Mouse (Mus musculus): ENCODE data around the gene Gm45623.

Gene Gm45623

DNA sequence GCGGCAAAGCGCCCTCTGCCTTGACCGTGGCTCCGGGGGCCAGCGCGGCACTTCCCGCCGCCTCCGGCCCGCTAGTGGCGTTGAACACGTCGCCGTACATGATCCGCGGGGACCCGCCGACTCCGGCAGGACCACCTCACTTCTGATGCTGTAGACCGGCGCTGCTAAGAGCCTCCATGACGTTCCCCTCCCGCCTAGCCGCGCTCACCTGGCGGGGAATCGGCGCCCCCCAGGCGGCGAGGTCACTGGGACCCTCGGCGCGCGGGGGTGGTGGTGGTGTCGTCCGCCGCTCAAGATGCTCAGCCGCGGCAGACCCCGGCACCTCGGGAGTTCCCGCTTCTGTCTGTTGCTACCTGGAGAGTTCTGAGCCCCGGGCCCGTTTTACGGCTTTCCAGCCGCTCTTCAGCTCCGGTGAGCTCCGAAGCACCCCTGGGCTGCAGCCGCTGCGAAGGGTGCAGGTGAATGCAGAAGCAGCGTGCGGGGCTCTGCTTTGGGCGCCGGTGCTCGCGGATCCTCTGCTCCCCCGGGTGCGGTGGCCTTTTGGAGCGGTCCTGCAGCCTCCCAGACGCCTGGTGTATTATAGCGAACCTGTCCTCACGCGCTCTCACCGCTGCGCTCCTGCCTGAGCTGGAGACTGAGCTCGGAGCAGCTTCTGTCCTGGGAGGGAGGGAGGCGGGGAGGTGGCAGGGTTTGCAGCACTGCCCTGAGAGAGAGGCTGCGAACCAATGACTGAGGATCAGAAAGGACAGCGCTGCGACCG is at the start of gene Gm45623:
Gm45623 (minus strand) TSS at position 636 of the 760 bp plus-strand sequence.
- peak; percentile 48 for DNase-seq (ENCODE audit: low read depth, low spot score)

DNA sequence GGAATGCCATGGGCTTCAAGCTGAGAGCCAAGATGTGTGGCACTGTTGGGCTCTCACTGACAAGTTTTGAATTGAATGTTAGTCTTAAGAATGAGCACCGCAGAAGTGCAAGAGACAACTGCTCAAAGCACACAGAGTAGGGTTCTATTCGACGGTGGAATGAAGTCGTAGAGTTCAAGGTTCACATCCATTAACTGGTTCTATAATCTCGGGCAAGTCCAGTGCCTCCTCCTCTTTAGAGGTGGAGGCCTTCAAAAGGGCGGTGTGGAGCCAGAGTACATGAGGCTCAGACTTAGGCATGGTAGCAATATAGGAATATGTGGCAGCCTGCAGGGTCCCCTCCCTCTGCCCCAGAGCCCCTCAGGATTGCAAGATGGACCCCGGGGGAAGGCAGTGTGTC is 43.8 kb upstream of the Gm45623 start:
- no peak for DNase-seq (ENCODE audit: low read depth, low spot score)

DNA sequence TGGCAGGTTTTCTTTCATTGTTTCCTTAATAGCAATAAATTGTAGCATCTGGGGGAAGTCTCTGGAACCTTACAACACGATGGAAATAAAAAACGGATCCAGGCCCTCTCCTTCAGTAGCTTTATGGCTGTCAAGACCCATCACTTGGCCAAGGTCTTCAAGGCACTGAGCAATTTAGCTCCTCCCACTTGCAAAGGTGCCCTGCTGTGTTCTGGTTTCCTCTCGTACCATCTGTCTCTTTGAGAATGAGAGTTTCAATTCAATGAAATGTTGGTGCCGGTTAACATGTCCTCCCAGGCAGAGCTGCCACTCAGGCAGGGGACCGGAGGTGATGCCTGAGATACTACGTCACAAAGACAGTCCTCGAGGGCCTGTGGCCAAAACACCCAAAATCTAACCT is 41.9 kb upstream of the Gm45623 start:
- no peak for DNase-seq (ENCODE audit: low read depth, low spot score)

DNA sequence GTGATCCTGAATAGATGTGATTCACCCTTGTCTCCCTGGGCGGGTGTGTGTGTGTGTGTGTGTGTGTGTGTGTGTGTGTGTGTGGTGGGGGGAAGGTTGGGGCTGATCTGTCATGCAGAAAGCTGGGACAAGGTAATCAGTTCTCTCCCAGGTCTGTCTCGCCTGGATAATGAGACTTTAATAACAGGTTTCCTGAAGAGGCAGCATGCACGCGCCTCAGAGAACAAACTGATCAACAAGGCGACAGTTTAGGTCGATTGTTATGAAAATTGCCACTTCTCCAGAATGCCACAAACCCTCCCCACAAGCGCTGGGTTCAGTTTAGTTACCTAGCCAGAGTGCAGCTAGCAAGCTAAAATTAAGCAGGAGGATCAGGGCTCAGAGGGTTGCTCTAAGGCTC is 40.8 kb upstream of the Gm45623 start:
- DNase-seq (ENCODE audit: low read depth, low spot score) = no peak

DNA sequence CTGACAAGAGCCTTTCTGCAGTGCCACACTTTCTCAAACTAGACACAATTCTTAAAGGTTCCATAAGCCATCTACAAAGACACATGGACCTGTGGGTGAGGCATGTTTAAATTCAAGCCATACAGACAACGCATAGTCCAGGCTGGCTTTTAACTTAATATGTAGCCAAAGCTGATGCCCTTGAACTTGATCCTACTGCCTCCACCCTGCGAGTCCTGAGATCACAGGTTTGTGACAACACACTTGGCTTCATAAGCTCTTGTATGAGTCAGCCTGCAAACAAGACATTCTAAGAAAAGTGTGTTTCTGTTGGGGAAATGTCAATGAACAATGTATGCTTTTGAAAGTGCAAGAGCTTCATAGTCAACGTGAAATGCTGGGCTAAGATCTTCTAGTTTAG is 39.2 kb upstream of the Gm45623 start:
- DNase-seq (ENCODE audit: low read depth, low spot score) = no peak

DNA sequence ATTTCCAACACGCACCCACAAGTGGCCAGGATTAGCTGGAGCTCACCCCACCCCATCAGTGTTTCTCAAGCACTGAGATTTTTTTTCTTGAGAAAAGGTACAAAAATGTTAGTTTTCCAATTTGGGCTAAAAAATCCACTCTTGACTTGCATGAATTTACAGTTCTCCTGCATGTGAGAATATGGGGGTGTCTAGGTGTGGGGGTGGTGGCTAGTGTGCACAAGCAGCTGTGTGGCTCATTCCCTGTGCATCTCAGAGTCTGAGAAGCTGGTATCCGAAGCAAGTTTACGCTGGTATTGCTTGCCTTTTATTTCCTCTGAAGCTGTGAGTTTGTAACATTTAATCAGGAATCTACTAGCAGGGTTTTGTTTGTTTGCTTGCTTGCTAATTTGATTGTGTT is 37.1 kb upstream of the Gm45623 start:
- DNase-seq (ENCODE audit: low read depth, low spot score) = no peak

DNA sequence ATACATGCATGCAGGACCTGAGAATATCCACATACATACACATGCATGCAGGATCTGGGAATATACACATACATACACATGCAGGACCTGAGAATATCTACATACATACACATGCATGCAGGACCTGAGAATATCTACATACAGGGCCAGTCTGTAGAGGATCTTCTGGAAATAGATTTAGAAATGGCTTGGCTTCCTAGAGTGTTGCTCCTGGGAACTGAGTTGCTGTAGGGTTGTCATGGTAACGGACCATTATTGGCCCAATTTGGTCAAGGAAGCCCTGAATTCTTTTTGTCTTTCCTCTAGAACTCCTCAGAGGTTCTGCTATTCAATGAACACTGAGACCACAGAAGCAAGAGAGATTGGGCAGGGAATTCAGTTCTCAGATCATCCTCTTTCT is 29.0 kb upstream of the Gm45623 start:
- DNase-seq (ENCODE audit: low read depth, low spot score) = no peak

DNA sequence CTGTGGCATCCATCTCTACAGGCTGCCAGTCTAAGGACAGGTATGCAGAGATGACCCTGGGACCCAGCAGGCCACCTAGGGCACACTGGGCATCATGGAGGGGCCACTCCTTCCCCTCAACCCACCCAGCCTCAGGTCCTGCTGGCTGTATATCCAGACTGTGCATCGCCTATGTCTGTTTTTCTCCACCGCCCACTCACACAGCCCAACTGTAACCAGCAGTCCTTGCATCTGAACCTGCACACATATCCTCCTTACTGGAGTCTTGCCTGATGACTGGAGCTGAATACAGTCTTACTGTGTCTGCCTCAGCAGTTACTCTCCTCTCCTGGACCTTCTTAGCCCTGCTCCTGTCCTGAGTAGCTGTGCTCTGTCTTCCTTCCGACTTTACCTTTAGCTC is 28.1 kb upstream of the Gm45623 start:
- DNase-seq (ENCODE audit: low read depth, low spot score) = no peak

DNA sequence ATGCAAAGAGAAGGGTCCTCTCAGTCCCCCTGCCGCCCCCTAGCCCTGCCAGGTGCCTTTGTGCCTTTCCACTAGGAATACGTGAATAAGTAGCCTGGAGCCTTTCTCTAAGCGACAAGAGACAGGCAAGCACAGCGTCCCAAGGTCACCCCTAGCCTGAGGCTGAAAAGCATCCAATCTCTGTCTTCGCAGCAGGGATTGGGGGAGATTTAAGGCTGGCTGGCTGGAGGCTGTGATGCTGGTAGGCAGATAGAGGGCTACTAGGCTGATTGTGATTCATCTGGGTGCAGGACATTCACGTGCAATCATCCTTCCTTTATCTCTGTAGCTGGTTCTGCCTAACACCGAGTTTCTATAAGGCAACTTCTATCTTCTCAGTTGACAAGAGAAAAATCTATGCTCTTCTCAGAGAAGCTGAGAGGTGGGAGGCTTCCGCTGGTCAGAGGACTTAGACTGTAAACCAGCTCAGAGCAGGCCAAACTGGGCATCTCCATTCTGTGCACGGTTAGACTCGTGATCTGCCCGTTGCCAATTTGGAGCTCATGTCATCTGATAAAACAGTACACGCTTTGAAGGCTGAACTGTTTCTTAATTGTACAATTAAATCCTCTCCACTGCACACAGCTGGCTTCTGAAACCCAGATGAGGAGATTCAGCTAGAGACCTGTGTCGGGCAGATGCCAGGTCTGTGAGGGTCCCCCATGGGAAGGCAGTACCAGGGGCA is 27.3 kb upstream of the Gm45623 start:
- DNase-seq (ENCODE audit: low read depth, low spot score) = peak; percentile 57

DNA sequence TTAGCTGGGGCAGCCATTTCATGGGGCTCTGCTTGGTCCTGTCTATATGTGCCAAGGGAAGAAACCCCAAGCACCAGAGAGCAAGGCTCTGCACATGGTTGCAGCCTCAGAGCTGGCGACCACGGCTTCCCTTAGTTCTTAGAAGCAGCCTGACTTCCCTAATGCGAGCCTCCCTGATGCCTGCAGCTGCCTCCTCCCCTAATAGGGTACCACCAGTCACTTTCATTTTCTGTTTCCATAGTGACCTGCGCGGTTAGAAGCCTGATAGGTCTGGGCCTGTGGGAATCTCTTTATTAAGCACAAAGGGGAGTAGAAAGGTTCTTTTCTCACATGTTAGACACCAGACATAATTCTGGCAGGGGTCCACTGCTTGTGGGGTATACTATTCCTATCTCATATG is 20.7 kb upstream of the Gm45623 start:
- DNase-seq (ENCODE audit: low read depth, low spot score) = no peak

DNA sequence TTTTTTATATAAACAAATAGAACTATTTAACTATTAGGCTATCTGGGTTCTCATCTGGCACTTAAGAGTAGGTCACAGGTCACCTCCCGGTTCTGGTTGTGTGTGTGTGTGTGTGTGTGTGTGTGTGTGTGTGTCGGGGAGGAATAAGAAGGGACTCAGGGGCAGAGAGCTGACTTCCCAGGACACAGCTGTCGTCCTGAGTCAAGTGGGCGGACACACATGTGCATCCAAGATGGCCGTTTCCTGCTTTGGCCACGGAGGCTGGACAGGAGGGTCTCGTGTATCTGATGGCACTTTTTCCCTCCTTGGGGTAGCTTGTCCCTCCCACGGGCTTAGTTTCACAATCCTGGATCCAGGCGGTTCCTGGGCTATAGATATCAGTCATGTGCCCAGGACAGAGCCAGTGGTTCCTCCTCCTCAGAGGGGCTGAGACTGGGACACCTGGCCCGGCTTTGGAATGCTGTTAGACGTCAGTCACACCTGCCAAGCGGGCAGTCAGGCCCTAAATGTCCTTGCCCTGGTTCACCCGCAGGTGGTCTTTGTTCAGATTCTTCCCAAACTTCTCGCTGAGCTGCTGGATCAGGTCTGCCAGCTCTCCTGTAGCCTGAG is 19.7 kb upstream of the Gm45623 start:
- no peak for DNase-seq (ENCODE audit: low read depth, low spot score)

DNA sequence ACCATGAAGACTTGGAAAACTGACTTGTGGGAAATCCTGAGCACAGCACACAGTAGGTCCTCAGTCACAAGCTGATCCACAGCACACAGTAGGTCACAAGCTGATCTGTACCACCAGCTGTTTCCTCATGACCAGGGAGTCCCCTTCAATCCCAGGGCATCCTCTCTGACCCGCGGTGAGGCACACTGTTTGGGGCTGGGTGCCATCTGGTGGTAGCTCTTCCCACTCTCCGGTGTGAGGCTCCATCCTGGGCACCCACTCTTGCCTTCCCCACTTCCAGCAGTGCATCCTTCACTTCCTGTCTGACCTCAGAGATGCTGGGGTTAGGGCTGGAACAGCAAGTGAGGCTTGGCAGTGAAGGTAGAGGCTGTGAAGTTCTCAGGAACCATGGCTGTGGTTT is 19.0 kb upstream of the Gm45623 start:
- no peak for DNase-seq (ENCODE audit: low read depth, low spot score)

DNA sequence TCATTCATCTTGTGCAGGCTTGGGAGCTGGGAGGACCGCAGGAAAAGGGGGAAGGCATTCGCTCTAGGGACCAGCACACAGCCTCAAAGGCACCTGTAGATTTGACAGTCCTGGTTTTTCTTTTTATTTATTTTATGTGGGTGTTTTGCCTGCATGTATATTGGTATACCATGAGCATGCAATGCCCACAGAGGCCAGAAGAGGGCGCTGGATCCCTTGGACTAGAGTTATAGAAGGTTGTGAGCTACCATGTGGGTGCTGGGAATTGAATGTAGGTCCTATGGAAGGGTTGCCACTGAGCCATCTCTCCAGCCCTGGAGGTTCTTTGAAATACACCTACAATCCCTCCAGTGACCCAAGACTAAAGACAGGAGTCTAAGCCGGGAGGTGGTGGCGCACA is 17.2 kb upstream of the Gm45623 start:
- DNase-seq (ENCODE audit: low read depth, low spot score) = peak; percentile 19

DNA sequence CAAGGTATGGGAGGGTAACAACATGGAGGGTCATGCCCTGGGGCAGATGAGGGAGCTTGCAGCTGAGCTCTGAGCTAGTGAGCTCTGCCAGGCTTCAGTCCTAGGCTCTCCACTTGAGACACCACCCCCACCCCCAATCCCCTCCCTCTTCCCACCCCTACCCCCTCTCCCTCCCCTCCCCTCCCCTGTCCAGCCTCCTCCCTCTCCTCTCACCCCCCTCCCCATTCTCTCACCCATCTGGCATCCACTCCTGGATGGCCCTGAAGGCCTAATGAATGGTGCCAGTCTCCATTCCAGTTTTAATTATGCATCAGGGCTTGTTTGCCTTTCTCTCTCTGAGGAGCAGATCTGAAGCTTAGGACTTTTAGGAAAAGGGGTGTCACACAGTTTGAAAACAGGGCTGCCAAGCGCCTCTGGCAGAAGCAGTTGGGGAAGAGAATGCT is 16.5 kb upstream of the Gm45623 start:
- no peak for DNase-seq (ENCODE audit: low read depth, low spot score)

DNA sequence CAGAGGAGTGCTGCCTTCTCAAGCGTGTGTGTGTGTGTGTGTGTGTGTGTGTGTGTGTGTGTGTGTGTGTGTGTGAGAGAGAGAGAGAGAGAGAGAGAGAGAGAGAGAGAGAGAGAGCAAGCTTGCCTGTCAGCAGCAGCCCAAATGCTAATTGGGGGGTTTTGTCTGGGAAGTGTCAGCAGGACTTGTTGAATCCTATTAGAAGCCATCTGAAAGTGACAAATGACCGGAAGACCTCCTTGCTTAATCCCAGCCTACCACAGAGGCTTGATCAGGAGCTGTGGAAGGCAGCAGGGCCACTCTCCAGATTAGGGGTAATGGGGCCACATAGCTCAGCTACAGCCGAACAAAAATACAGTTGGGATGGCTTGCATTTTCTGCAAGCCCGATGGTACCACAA is 15.8 kb upstream of the Gm45623 start:
- no peak for DNase-seq (ENCODE audit: low read depth, low spot score)

DNA sequence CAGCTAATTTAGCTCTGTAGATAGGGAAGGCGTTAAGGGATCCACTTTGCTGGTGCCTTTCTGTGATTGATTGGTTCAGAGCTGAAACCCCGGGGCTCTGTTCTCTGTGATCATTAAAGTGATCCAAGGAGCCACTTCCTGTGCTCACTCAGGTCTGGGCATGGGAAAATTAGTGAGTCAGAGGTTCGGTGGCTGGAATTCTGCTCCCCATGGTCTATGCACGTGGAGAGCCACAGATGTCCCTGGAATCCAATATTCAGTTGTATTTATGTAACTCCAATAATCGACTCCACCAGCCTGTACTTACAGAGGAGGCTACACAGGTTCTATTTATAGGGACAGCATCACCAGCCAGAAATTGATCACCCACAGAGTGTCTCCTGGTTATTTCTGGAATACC is 12.6 kb upstream of the Gm45623 start:
- no peak for DNase-seq (ENCODE audit: low read depth, low spot score)

DNA sequence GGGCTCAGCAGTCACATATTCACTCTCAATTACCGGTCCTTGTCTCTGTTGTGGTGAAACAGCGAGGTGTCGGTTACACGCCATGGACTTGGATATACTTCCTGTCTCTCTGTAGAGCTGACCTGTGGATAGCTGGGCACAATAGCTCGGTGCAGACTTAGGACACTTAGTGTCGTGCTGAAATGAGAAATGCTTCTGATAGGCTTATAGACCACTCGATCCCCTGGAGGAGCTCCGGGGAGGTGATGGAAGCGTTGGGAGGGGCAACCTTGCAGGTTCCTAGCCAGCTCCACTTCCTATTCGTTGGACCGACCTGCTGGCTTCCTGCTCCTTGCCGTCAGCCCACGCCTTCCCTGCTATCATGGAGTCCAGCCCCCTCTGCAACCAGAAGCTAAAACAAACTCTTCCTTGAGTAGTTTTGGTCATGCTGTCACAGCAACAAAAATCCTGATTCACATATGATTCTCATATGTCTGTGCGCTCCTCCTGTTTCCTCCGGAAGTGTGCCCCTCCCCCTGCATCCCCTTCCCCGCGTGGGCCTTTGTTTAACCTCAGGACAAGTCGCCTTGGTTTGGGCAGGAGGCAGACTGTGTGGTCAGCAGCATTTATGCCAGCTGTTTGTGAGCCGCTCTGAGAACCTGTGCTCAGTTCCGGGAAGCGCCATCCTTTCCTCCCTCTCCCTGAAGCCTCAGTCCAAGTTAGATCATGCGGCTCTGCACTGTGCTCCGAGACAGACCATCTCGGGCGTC is 11.8 kb upstream of the Gm45623 start:
- no peak for DNase-seq (ENCODE audit: low read depth, low spot score)

DNA sequence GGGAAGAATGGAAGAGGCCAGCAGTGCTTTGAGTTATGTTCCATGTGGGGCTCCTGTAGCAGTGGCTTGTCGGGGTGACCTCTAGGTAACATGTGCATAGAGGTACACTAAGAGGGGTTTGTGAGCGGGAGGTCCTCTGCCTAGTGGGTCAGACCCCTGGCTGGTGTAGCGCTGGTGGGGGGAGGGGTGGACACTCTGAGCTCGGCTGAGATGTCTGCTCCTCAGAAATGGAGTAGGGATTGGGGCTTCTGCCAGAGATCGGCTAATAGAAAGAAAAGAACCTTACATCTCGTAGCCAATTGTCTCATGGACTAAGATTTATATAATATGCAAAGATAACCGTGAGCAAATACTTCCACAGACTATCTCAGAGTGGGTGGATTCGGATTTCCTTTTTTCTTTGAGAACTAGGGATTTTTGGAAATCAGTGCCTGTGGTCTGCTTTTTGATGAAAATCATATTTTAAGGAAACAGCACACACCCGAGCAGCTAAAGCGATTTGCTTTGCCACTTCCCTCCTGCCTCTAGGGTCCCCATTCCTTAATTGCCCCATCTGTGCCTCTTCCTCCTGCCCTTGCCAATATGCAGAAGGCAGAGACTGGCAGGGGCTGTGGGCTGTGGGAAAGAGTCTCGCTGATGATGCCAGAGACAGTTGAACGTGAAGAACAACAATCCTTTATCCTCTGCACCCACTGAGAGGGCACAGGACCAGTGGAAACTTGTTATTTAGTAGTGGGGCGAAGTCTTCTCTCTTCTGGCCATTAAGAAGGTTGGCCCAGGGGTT is 9.0 kb upstream of the Gm45623 start:
- no peak for DNase-seq (ENCODE audit: low read depth, low spot score)

DNA sequence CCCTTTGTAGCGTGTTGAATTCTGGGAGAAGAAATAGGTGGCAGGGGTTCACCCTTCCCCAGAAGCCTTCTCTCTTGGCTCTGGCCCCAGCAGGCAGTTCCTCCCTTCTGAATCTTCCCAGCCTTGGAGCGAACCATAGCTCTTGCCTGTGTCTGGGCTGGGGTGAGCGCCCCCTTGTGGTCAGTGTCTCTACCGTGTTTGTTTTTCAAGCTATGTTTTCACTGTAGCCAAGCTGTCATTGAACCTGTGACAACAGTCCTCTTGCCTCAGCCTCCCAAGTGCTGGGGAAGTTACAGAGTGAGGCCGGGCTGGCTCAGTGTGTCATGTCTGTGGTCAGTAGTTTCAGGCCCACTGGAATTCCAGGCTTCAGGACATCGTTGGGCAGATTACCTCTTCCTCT is 4.9 kb upstream of the Gm45623 start:
- peak; percentile 85 for DNase-seq (ENCODE audit: low read depth, low spot score)

DNA sequence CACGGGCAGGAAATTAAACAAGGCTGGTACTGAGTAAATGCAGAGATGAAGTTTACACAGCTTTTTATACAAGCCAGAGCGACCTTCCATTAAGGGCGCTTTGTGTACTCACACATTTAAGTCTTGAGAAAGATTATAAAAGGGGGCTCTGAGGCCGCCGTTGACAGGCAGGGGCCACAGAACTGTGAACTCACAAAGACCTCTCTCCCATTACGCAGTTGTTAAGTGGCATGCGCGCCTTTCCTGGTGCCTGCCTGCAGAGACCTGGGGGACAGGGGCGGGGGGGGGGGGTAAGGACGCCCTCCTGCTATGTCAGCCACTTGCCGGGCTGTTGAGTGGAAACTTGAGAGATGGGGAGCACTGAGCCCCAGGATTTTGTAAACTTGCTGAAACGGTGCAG is 3.6 kb upstream of the Gm45623 start:
- DNase-seq (ENCODE audit: low read depth, low spot score) = no peak

DNA sequence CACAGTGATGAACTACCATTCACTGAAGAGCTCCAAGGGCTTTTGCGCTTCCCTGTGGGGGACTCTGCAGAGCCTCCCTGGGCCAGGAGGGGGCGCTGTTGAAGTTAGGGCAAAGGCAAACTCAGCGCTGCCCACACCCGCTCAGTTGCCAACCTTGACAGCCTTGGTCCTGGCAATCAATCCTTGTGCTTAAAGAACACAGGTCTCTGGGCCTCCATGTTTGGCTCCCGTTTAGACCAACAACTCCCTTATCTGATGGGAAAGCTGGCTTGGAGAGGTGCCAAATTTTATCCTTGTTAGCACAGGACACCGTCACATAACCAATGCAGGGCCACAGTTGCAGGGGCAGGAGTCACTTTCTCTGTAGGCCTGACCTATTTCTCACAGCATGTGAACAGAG is 2.2 kb upstream of the Gm45623 start:
- DNase-seq (ENCODE audit: low read depth, low spot score) = peak; percentile 51

Measured in ES-CJ7 (cell line).